Mouse (Mus musculus): Measurements from ENCODE around the gene Apoc2. TPM values are rescaled to one million over a fixed set of nuclear protein-coding genes. Genes with fewer than 3 reads are reported as not detected.

Gene Apoc2
- polyA plus RNA-seq, 1 experiment from 2014 or later = 1.4 TPM

DNA sequence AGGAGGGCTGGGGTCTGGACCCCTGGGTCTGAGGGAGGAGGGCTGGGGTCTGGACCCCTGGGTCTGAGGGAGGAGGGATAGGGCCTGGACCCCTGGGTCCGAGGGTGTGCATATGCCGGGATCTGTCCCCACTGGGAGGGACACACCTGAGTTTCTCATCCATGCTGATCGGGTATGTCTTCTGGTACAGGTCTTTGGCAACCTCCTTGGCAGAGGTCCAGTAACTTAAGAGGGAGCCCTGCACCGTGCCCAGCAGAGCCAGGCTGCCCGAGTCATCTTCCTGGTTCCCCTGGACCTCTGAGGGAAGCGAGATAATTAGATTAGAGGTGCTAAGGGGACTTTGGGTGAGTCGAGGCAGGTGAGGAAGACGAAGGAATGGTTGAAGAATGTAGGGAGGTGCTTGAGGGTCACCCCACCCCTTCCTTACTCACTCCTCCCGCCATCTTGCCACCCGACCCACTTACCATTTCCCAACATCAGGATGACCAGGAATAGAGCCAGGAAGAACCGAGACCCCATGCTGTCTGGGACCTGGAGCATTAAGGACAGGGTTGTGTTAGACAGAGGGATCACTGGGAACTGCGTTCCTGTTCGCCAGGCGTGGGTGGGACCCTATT, 4.5 kb downstream of the Apoc2 start:
- H3K4me1 ChIP-seq (ENCODE audit: control insufficient read depth, insufficient read depth, low read length) = no peaks in the 10 kb centered on the region
- no peaks in the 10 kb centered on the region for H3K9me3 ChIP-seq (ENCODE audit: control insufficient read depth, low read length)
- no peak overlapping the region for H3K4me2 ChIP-seq (ENCODE audit: low read depth, low read length)
- no peak overlapping the region for H3K9ac ChIP-seq (replicated peaks; ENCODE audit: low read depth, low read length)
- no peak overlapping the region for H3K4me3 ChIP-seq (ENCODE audit: low read depth, low read length)
- ATAC-seq (ENCODE audit: low read depth) = no peak
- H3K36me3 ChIP-seq (ENCODE audit: control insufficient read depth, insufficient read depth, low read length) = no peaks in the 10 kb centered on the region
- no peaks in the 10 kb centered on the region for H3K27me3 ChIP-seq (ENCODE audit: control insufficient read depth, insufficient read depth, low read length)
- no peak overlapping the region for H3K27ac ChIP-seq (ENCODE audit: low read depth, low read length)
- WGBS = 65% methylated on average over 13 of the region's 14 CpGs

DNA sequence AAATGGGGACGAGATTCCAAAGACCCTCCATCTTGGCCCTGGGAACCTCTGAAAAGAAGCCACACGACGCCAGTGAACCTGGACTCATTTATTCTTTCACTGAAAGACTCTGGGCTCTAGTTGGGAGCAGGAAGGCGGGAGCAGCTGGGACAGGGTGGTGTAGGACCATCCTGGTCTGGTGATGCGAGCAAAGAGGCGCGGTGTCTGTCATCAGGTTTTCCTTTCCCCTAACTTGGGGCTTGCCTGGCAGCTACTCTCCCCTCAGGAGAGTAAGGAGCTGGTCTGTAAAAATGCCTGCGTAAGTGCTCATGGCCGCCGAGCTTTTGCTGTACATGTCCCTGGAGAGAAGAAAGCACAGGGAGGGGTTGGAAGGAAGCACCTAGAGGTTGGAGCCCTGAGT, 6.2 kb downstream of the Apoc2 start:
- Histone ChIP-seq H3K36me3 (ENCODE audit: control insufficient read depth, insufficient read depth, low read length) (no peaks in the 10 kb centered on the region), H3K9ac (replicated peaks; ENCODE audit: low read depth, low read length) (no peak overlapping the region), H3K4me3 (ENCODE audit: low read depth, low read length) (no peak overlapping the region), H3K4me2 (ENCODE audit: low read depth, low read length) (no peak overlapping the region), H3K27ac (ENCODE audit: low read depth, low read length) (no peak overlapping the region), H3K27me3 (ENCODE audit: control insufficient read depth, insufficient read depth, low read length) (no peaks in the 10 kb centered on the region), H3K9me3 (ENCODE audit: control insufficient read depth, low read length) (no peaks in the 10 kb centered on the region), H3K4me1 (ENCODE audit: control insufficient read depth, insufficient read depth, low read length) (no peaks in the 10 kb centered on the region)
- ATAC-seq (ENCODE audit: low read depth) = no peak
- 67% methylated on average over 10 of the region's 10 CpGs for WGBS

DNA sequence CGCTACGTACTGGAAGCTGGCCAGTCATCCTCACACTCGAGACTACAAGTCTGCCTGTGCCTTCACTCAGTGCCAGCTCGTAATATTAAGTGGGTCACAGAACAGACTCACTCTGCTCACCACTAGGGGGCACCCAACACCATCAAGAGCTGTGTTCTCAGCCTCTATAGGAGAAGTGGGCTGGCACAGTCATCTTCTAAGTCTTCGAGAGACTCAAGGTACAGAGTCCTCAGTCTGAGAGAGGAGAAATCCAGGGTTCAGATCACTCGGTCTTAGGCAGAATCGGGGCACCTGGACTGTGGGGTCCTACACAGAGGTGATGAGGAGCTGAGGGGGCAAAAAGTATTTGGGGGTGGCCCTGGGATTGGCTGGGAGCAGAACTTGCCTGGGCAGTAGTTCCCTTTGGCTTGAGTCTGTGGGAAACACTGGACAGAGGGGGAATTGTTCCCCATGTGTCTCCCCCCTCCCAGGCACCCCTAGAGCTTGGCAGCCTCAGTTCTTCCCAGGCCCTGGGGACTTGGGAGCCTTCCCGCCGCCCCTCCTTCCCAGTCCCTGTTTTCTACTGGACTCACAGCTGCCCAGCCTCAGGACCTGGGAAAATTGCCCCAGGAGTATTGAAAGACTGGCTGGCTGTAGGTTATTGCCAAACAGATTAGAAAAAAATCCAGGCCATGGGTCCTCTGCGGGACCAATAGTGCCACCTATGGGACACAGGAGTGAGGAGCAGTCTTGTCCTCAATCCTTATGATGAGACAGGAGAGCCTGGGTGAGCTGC, 8.6 kb downstream of the Apoc2 start:
- WGBS = 7% methylated on average over 10 of the region's 10 CpGs
- peak overlapping the region; percentile 64 for H3K27ac ChIP-seq (ENCODE audit: low read depth, low read length)
- H3K9me3 ChIP-seq (ENCODE audit: control insufficient read depth, low read length) = no peaks in the 10 kb centered on the region
- no peaks in the 10 kb centered on the region for H3K27me3 ChIP-seq (ENCODE audit: control insufficient read depth, insufficient read depth, low read length)
- peaks cover 2% of the 10 kb centered on the region for H3K4me1 ChIP-seq (ENCODE audit: control insufficient read depth, insufficient read depth, low read length)
- 0 out of 2 replicates have a peak overlapping the region, but pooled peaks have one; percentile 7 for H3K9ac ChIP-seq (replicated peaks; ENCODE audit: low read depth, low read length)
- ATAC-seq (ENCODE audit: low read depth) = peak; percentile 62
- H3K4me2 ChIP-seq (ENCODE audit: low read depth, low read length) = peak overlapping the region; percentile 11; the same call in 1 of the 2 replicates
- no peak overlapping the region for H3K4me3 ChIP-seq (ENCODE audit: low read depth, low read length)
- no peaks in the 10 kb centered on the region for H3K36me3 ChIP-seq (ENCODE audit: control insufficient read depth, insufficient read depth, low read length)

DNA sequence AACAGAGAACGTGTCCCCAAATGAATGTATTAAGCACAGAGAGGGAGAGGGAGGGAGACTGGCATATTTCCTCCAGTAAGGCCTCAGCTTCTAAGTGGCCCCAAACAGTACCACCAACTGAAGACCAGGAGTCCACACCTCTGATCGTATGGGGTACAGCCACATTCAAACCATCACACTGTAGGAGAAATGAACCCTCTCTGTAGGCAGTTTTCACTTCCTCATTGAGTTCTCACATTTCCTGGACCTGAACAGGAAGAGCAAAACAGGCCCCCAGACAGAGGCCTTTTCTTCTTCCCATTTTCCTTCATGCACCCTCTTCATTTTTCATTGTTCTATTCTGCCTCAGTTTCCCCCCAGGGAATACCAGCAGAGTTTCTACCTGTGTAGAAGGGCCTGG, 10.3 kb downstream of the Apoc2 start:
- Histone ChIP-seq H3K27me3 (ENCODE audit: control insufficient read depth, insufficient read depth, low read length) (no peaks in the 10 kb centered on the region), H3K9ac (replicated peaks; ENCODE audit: low read depth, low read length) (no peak overlapping the region), H3K4me3 (ENCODE audit: low read depth, low read length) (no peak overlapping the region), H3K27ac (ENCODE audit: low read depth, low read length) (no peak overlapping the region), H3K4me1 (ENCODE audit: control insufficient read depth, insufficient read depth, low read length) (peaks cover 16% of the 10 kb centered on the region), H3K9me3 (ENCODE audit: control insufficient read depth, low read length) (no peaks in the 10 kb centered on the region), H3K36me3 (ENCODE audit: control insufficient read depth, insufficient read depth, low read length) (no peaks in the 10 kb centered on the region), H3K4me2 (ENCODE audit: low read depth, low read length) (no peak overlapping the region)
- ATAC-seq (ENCODE audit: low read depth) = no peak
- 88% methylated on average over 2 of the region's 2 CpGs for whole genome bisulfite sequencing

DNA sequence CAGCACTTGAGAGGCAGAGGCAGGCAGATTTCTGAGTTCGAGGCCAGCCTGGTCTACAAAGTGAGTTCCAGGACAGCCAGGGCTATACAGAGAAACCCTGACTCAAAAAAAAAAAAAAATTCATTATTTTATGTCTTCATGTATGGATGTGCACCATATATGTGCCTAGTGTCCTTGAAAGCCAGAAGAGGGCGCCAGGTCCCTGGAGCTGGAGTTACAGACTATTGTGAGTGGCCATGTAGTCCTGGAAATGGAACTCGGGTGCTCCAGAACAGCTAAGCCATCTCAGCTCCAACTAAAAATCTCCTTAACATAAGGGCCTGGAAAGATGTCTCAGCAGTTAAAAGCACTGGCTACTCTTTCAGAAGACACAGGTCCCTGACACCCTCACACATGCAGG, 11.0 kb downstream of the Apoc2 start:
- no peak overlapping the region for H3K4me2 ChIP-seq (ENCODE audit: low read depth, low read length)
- ATAC-seq (ENCODE audit: low read depth) = no peak
- H3K36me3 ChIP-seq (ENCODE audit: control insufficient read depth, insufficient read depth, low read length) = no peaks in the 10 kb centered on the region
- H3K27me3 ChIP-seq (ENCODE audit: control insufficient read depth, insufficient read depth, low read length) = no peaks in the 10 kb centered on the region
- WGBS = 63% methylated on average over 3 of the region's 3 CpGs
- no peak overlapping the region for H3K27ac ChIP-seq (ENCODE audit: low read depth, low read length)
- no peaks in the 10 kb centered on the region for H3K9me3 ChIP-seq (ENCODE audit: control insufficient read depth, low read length)
- peaks cover 16% of the 10 kb centered on the region for H3K4me1 ChIP-seq (ENCODE audit: control insufficient read depth, insufficient read depth, low read length)
- H3K9ac ChIP-seq (replicated peaks; ENCODE audit: low read depth, low read length) = no peak overlapping the region
- no peak overlapping the region for H3K4me3 ChIP-seq (ENCODE audit: low read depth, low read length)

DNA sequence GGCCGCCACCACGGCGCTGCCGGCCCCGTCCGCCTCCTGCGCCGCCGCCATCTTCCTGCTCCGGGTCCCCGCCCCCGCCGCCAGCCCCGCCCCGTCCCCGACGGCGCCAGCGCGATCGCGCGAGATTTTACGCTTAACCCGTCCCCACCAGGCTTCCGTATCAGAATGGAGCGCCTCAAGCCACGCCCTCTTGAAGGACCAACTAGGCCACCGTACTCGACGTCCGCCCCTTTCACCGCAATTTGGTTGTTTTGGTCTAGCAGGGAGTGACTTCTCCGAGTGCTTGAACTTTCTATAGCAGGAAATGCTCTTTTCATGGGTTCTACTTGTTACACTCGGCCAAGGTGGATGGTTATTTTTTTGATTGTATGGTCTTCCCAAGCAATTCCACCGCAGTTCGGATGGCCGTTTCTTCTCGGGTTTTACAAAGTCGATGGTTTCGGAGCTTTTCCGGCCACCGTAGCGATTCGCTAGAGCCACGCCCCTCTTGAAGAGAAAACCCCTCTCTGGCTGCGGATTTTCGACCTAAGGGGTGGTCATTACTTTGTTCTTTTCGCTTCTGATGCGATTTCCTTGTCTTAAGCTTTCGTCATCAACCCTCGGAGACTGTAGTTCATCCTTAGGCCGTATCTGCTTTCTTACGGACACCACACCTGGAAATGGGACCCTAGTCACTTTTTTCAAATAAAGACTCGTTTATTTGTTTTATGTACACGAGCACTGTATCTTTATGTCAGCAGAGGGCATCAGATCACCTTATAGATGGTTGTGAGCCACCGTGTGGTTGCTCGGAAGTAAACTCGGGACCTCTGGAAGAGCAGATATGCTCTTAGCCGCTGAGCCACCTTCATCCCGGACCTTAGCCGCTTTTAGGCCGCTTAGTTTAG, 12.5 kb downstream of the Apoc2 start, which contains the start of gene Clptm1:
Gene Clptm1, minus strand, starts transcription at position 79 of the 887 bp plus-strand sequence.
- H3K4me2 ChIP-seq (ENCODE audit: low read depth, low read length) = peak within 1 kb of the TSS; percentile 90
- H3K9ac ChIP-seq (replicated peaks; ENCODE audit: low read depth, low read length) = peak within 1 kb of the TSS; percentile 94
- peak within 1 kb of the TSS; percentile 99 for H3K4me3 ChIP-seq (ENCODE audit: low read depth, low read length)
- H3K27ac ChIP-seq (ENCODE audit: low read depth, low read length) = peak within 1 kb of the TSS; percentile 91
- peaks cover 16% of the 10 kb centered on the region for H3K4me1 ChIP-seq (ENCODE audit: control insufficient read depth, insufficient read depth, low read length)
- no peaks in the 10 kb centered on the region for H3K36me3 ChIP-seq (ENCODE audit: control insufficient read depth, insufficient read depth, low read length)
- no peaks in the 10 kb centered on the region for H3K27me3 ChIP-seq (ENCODE audit: control insufficient read depth, insufficient read depth, low read length)
- WGBS = under 1% methylated on average over 57 of the region's 63 CpGs
- peak; percentile 84 for ATAC-seq (ENCODE audit: low read depth)
- no peaks in the 10 kb centered on the region for H3K9me3 ChIP-seq (ENCODE audit: control insufficient read depth, low read length)

DNA sequence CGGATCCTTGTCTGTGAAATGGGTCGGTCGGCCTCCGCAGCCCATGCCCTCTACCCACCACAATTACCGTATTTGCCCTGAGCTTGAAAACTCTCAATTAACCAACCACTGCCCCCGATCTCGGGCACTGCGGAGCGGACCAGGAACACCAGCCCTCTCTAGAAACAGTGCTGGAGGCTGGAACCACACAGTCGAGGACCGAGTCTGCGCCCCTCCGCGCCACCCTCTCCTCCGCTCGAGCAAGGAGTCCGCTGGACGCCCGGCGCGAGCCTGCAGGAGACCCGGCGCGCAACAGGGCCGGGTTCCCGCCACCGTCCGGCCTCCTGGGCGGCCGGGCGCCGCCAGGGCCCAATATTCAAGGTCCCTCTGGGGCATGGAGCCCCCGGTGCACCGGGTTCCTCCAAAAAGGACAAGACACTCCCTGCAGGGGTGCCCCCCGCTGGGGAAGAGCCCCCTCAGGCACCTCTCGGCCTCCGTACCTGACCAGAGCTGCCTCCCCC, 13.2 kb downstream of the Apoc2 start:
- peaks cover 16% of the 10 kb centered on the region for H3K4me1 ChIP-seq (ENCODE audit: control insufficient read depth, insufficient read depth, low read length)
- peak overlapping the region; percentile 99 for H3K4me3 ChIP-seq (ENCODE audit: low read depth, low read length)
- peak overlapping the region; percentile 94 for H3K9ac ChIP-seq (replicated peaks; ENCODE audit: low read depth, low read length)
- peak overlapping the region; percentile 91 for H3K27ac ChIP-seq (ENCODE audit: low read depth, low read length)
- H3K27me3 ChIP-seq (ENCODE audit: control insufficient read depth, insufficient read depth, low read length) = no peaks in the 10 kb centered on the region
- no peaks in the 10 kb centered on the region for H3K9me3 ChIP-seq (ENCODE audit: control insufficient read depth, low read length)
- ATAC-seq (ENCODE audit: low read depth) = peak; percentile 59
- under 1% methylated on average over 36 of the region's 37 CpGs for WGBS
- peak overlapping the region; percentile 90 for H3K4me2 ChIP-seq (ENCODE audit: low read depth, low read length)
- no peaks in the 10 kb centered on the region for H3K36me3 ChIP-seq (ENCODE audit: control insufficient read depth, insufficient read depth, low read length)

DNA sequence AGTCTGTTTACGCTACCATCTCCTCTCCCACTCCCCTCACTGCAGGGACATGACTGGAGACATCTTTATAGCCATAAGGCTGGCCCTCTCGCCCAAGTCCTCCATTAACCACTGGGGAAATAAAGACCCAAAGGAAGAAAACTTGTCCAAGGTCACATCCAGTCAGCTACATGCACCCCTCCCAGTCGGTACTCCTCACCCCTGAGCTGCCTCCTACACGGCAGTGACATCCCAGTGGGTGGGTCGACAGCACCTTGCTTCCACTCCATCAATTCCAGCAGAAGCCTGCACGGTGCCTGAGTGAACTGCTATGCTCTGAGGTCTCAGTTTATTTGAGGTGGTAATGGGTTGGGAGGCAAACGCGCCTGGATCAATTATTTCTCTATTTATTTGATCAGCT, 13.8 kb downstream of the Apoc2 start:
- WGBS = 20% methylated on average over 8 of the region's 8 CpGs
- Histone ChIP-seq H3K9ac (replicated peaks; ENCODE audit: low read depth, low read length) (peak overlapping the region; percentile 94), H3K27me3 (ENCODE audit: control insufficient read depth, insufficient read depth, low read length) (no peaks in the 10 kb centered on the region), H3K4me3 (ENCODE audit: low read depth, low read length) (peak overlapping the region; percentile 99), H3K9me3 (ENCODE audit: control insufficient read depth, low read length) (no peaks in the 10 kb centered on the region), H3K36me3 (ENCODE audit: control insufficient read depth, insufficient read depth, low read length) (no peaks in the 10 kb centered on the region), H3K4me1 (ENCODE audit: control insufficient read depth, insufficient read depth, low read length) (peaks cover 16% of the 10 kb centered on the region), H3K27ac (ENCODE audit: low read depth, low read length) (no peak overlapping the region), H3K4me2 (ENCODE audit: low read depth, low read length) (peak overlapping the region; percentile 90)
- ATAC-seq (ENCODE audit: low read depth) = peak; percentile 6
